8 mouse cellular contexts compared by ENCODE assay signal in the genomic region with DNA sequence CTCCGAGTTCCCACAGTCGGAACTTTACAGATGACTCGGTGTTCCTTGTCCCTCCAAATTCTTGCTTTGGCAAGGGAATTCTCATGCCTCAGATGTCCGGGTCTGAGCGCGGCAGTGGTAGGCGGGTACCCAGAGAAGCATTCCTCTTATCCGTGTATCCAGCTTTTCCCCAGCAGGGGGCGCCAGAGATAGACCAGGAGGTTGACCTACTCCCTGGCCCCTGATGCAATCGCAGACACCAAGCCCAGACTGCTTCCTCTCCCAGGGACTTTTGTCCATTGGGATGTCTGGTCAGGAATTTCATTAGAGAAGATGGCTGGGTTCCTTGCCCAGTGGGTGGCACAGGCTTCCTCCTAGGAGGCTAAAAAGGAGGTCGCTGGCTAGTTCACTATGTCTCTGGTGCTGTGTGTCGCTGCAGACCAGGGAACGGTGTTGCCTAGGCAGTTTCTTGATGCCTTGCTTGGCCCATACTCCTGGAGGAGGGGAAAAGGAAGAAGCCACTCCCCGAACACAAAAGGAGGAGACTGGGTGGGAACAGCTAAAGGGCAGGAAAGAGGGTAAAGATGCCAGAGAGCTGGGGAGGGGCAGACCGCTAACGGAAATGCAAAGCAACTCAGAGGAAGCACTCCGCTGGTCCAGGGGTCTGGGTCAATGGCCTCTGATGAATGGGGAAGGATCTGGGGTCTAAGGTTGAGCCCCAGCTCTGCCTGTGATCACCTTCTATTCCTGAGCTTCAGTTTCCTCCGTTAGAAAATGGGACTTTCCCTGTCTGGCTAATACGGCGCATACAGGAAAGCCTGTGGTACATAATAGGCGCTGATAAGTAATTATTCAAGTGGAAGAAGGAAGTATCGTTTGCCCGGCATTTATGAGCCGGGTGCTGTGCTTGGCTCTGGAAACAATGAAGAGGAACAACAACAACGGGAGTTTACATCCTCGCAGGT. TPM values are rescaled to one million over a fixed set of nuclear protein-coding genes. Genes with fewer than 3 reads are reported as not detected.
DNase-seq lines count a peak whose midpoint lies in the region; ATAC-seq and TF ChIP-seq lines count a peak whose summit lies in the region.

No protein-coding gene starts in this region.

- peak; percentile 54 for DNase-seq in 3134 (ENCODE audit: extremely low read depth, insufficient read length, low spot score)
- peak; percentile 98 for DNase-seq in adrenal gland, postnatal 25 days
- peak; percentile 94 to 95 for DNase-seq in heart, adult 2 months
- DNase-seq in kidney, adult 2 months = peak; percentile 96
- DNase-seq in limb, embryonic 11.5 days (ENCODE audit: low spot score) = peak; percentile 97
- peak; percentile 92 for DNase-seq in midbrain, embryonic 14.5 days
- peak; percentile 77 for DNase-seq in spleen, adult 12 weeks (ENCODE audit: low spot score)

- no peaks in the 10 kb centered on the region for H3K79me2 ChIP-seq in heart, adult 2 months (replicated peaks; ENCODE audit: control insufficient read depth, insufficient read depth, low read length)

- H3K9ac ChIP-seq in embryonic facial prominence, embryonic 12.5 days = no peak overlapping the region
- H3K9ac ChIP-seq in heart, adult 2 months (ENCODE audit: low read depth, low read length) = peak overlapping the region; percentile 65
- 0 out of 2 replicates have a peak overlapping the region, but pooled peaks have one; percentile 27 for H3K9ac ChIP-seq in limb, embryonic 11.5 days (ENCODE audit: low read length)
- no peak overlapping the region for H3K9ac ChIP-seq in midbrain, embryonic 14.5 days (replicated peaks; ENCODE audit: low read length)

- H3K4me2 ChIP-seq in embryonic facial prominence, embryonic 12.5 days (replicated peaks) = peak overlapping the region; percentile 31
- peak overlapping the region; percentile 31 for H3K4me2 ChIP-seq in limb, embryonic 11.5 days (ENCODE audit: low read depth, severe bottlenecking)
- H3K4me2 ChIP-seq in midbrain, embryonic 14.5 days (ENCODE audit: low read length) = peak overlapping the region; percentile 37

- H3K9me3 ChIP-seq in embryonic facial prominence, embryonic 12.5 days = no peaks in the 10 kb centered on the region
- H3K9me3 ChIP-seq in limb, embryonic 11.5 days (ENCODE audit: control insufficient read depth, low read length) = no peaks in the 10 kb centered on the region
- H3K9me3 ChIP-seq in midbrain, embryonic 14.5 days (ENCODE audit: control insufficient read depth, low read length) = no peaks in the 10 kb centered on the region

- H3K4me3 ChIP-seq in embryonic facial prominence, embryonic 12.5 days = no peak overlapping the region
- H3K4me3 ChIP-seq in heart, adult 2 months = peak overlapping the region; percentile 43
- peak overlapping the region; percentile 30 for H3K4me3 ChIP-seq in kidney, adult 2 months (ENCODE audit: insufficient read depth, low read depth, low read length)
- H3K4me3 ChIP-seq in limb, embryonic 11.5 days (ENCODE audit: low read depth, low read length) = no peak overlapping the region
- H3K4me3 ChIP-seq in midbrain, embryonic 14.5 days (replicated peaks; ENCODE audit: low read depth, low read length) = no peak overlapping the region

- peaks cover 25% of the 10 kb centered on the region for H3K4me1 ChIP-seq in embryonic facial prominence, embryonic 12.5 days
- H3K4me1 ChIP-seq in heart, adult 2 months (ENCODE audit: control insufficient read depth, insufficient read depth, low read length) = peaks cover 10% of the 10 kb centered on the region
- H3K4me1 ChIP-seq in kidney, adult 2 months (ENCODE audit: control insufficient read depth, insufficient read depth, low read length) = no peaks in the 10 kb centered on the region
- peaks cover 19% of the 10 kb centered on the region for H3K4me1 ChIP-seq in limb, embryonic 11.5 days (ENCODE audit: control insufficient read depth, insufficient read depth, low read length)
- H3K4me1 ChIP-seq in midbrain, embryonic 14.5 days (ENCODE audit: control insufficient read depth, insufficient read depth, low read length) = peaks cover 22% of the 10 kb centered on the region

- H3K27me3 ChIP-seq in embryonic facial prominence, embryonic 12.5 days = peaks cover 53% of the 10 kb centered on the region
- no peaks in the 10 kb centered on the region for H3K27me3 ChIP-seq in heart, adult 2 months (ENCODE audit: control insufficient read depth, insufficient read depth, low read length)
- H3K27me3 ChIP-seq in kidney, adult 2 months (replicated peaks; ENCODE audit: control insufficient read depth, insufficient read depth, low read length) = no peaks in the 10 kb centered on the region
- H3K27me3 ChIP-seq in limb, embryonic 11.5 days (ENCODE audit: control insufficient read depth, insufficient read depth, low read length) = peaks cover 8% of the 10 kb centered on the region
- H3K27me3 ChIP-seq in midbrain, embryonic 14.5 days (ENCODE audit: control insufficient read depth, insufficient read depth, low read length) = peaks cover 29% of the 10 kb centered on the region

- WGBS in embryonic facial prominence, embryonic 12.5 days = 14% methylated on average over 26 of the region's 26 CpGs
- WGBS in heart, adult 2 months = 12% methylated on average over 26 of the region's 26 CpGs
- 10% methylated on average over 26 of the region's 26 CpGs for WGBS in kidney, adult 2 months
- WGBS in limb, embryonic 11.5 days = 18% methylated on average over 26 of the region's 26 CpGs
- 23% methylated on average over 26 of the region's 26 CpGs for WGBS in midbrain, embryonic 14.5 days

- peak; percentile 99 for TF ChIP-seq CTCF in heart, adult 2 months (IDR thresholded peaks at IDR 0.05)
- TF ChIP-seq CTCF in kidney, adult 2 months (conservative IDR thresholded peaks at IDR 0.05; ENCODE audit: insufficient read depth, insufficient read length, low read depth, low read length) = peak; percentile 86

- no peak overlapping the region for H3K27ac ChIP-seq in embryonic facial prominence, embryonic 12.5 days
- peak overlapping the region; percentile 93 for H3K27ac ChIP-seq in heart, adult 2 months
- peak overlapping the region; percentile 67 for H3K27ac ChIP-seq in kidney, adult 2 months (ENCODE audit: insufficient read depth, low read depth, low read length)
- no peak overlapping the region for H3K27ac ChIP-seq in limb, embryonic 11.5 days (replicated peaks; ENCODE audit: low read depth, low read length)
- no peak overlapping the region for H3K27ac ChIP-seq in midbrain, embryonic 14.5 days (replicated peaks; ENCODE audit: low read depth, low read length)

- H3K36me3 ChIP-seq in embryonic facial prominence, embryonic 12.5 days = no peaks in the 10 kb centered on the region
- H3K36me3 ChIP-seq in heart, adult 2 months (ENCODE audit: control insufficient read depth, insufficient read depth, low read length) = no peaks in the 10 kb centered on the region
- no peaks in the 10 kb centered on the region for H3K36me3 ChIP-seq in kidney, adult 2 months (ENCODE audit: control insufficient read depth, insufficient read depth, low read length)
- no peaks in the 10 kb centered on the region for H3K36me3 ChIP-seq in limb, embryonic 11.5 days (ENCODE audit: control insufficient read depth, insufficient read depth, low read length)
- H3K36me3 ChIP-seq in midbrain, embryonic 14.5 days (ENCODE audit: control insufficient read depth, insufficient read depth, low read length) = no peaks in the 10 kb centered on the region

- TF ChIP-seq POLR2A in heart, adult 2 months (IDR thresholded peaks at IDR 0.05; ENCODE audit: insufficient read depth, low read depth, low read length) = peak; percentile 72; the same call in 1 of the 2 replicates
- no peak for TF ChIP-seq POLR2A in kidney, adult 2 months (IDR thresholded peaks at IDR 0.05; ENCODE audit: low read depth, low read length)

- intact Hi-C loops in heart, adult 2 months (cut with DNase I) = loop anchor here (1.0 to 5.0 kb wide), 4 partner anchors 48 to 210 kb away; a partner anchor contains a TSS

- peak; percentile 32; the same call in 1 of the 2 replicates for TF ChIP-seq EP300 in heart, adult 2 months (IDR thresholded peaks at IDR 0.05; ENCODE audit: insufficient read depth, low read depth, low read length)

- ATAC-seq in embryonic facial prominence, embryonic 12.5 days (ENCODE audit: insufficient number of reproducible peaks, insufficient read depth, low FRiP score, low TSS enrichment) = 0 out of 2 replicates have a peak, but pooled peaks have one; percentile 32
- ATAC-seq in limb, embryonic 11.5 days (ENCODE audit: insufficient number of reproducible peaks, low FRiP score, low TSS enrichment, low read depth) = peak; percentile 79
- peak; percentile 50; the same call in 1 of the 2 replicates for ATAC-seq in midbrain, embryonic 14.5 days (ENCODE audit: low FRiP score, low TSS enrichment)

RNA-seq across cellular contexts. Expression of a gene that starts 6.7 kb away (rescaled TPM):
- total RNA-seq in adrenal gland, postnatal 25 days (2021) = 36.4 and 44.4 TPM in 2 replicates
- 2.6 and 4.7 TPM in 2 replicates for polyA plus RNA-seq in embryonic facial prominence, embryonic 12.5 days (2016; fragmentation: Nextera tagmentation; extraction: Ambion mirVana)
- total RNA-seq in heart, adult 2 months (2021) = 1 to 10 TPM; 2.3 to 3.9 TPM
- 6.0 and 13.2 TPM in 2 replicates for polyA plus RNA-seq in heart, adult 2 months (2012; rRNA removed)
- 1.7 and 2.6 TPM in 2 replicates for polyA plus RNA-seq in kidney, adult 2 months (2012; rRNA removed)
- polyA plus RNA-seq in limb, embryonic 11.5 days (2014; fragmentation: Nextera tagmentation; extraction: Ambion mirVana) = 1.2 and 1.9 TPM in 2 replicates
- polyA plus RNA-seq in midbrain, embryonic 14.5 days (2014; fragmentation: Nextera tagmentation; extraction: Ambion mirVana) = 6.6 and 6.9 TPM in 2 replicates

RNA-seq across cellular contexts. Expression of a gene that starts 29.5 kb away (rescaled TPM):
- total RNA-seq in adrenal gland, postnatal 25 days (2021) = 139 and 194 TPM in 2 replicates
- polyA plus RNA-seq in embryonic facial prominence, embryonic 12.5 days (2016; fragmentation: Nextera tagmentation; extraction: Ambion mirVana) = 82.1 and 86.6 TPM in 2 replicates
- total RNA-seq in heart, adult 2 months (2021) = 10 to 100 TPM; 74.6 to 80.6 TPM
- 40.4 and 75.4 TPM in 2 replicates for polyA plus RNA-seq in heart, adult 2 months (2012; rRNA removed)
- 202 and 209 TPM in 2 replicates for polyA plus RNA-seq in kidney, adult 2 months (2012; rRNA removed)
- polyA plus RNA-seq in limb, embryonic 11.5 days (2014; fragmentation: Nextera tagmentation; extraction: Ambion mirVana) = 51.5 and 58.8 TPM in 2 replicates
- 14.6 and 18.6 TPM in 2 replicates for polyA plus RNA-seq in midbrain, embryonic 14.5 days (2014; fragmentation: Nextera tagmentation; extraction: Ambion mirVana)

RNA-seq across cellular contexts. Expression of a gene that starts 48.2 kb away (rescaled TPM):
- 77.2 and 94.0 TPM in 2 replicates for total RNA-seq in adrenal gland, postnatal 25 days (2021)
- polyA plus RNA-seq in embryonic facial prominence, embryonic 12.5 days (2016; fragmentation: Nextera tagmentation; extraction: Ambion mirVana) = 82.1 and 93.4 TPM in 2 replicates
- 10 to 100 TPM; 32.2 to 38.1 TPM for total RNA-seq in heart, adult 2 months (2021)
- 36.2 and 43.8 TPM in 2 replicates for polyA plus RNA-seq in heart, adult 2 months (2012; rRNA removed)
- 132 and 160 TPM in 2 replicates for polyA plus RNA-seq in kidney, adult 2 months (2012; rRNA removed)
- 118 and 123 TPM in 2 replicates for polyA plus RNA-seq in limb, embryonic 11.5 days (2014; fragmentation: Nextera tagmentation; extraction: Ambion mirVana)
- polyA plus RNA-seq in midbrain, embryonic 14.5 days (2014; fragmentation: Nextera tagmentation; extraction: Ambion mirVana) = 95.6 and 106 TPM in 2 replicates

RNA-seq across cellular contexts. Expression of a gene that starts 52.7 kb away (rescaled TPM):
- total RNA-seq in adrenal gland, postnatal 25 days (2021) = 36.2 and 41.3 TPM in 2 replicates
- 56.0 and 56.3 TPM in 2 replicates for polyA plus RNA-seq in embryonic facial prominence, embryonic 12.5 days (2016; fragmentation: Nextera tagmentation; extraction: Ambion mirVana)
- total RNA-seq in heart, adult 2 months (2021) = 10 to 100 TPM; 15.8 to 22.0 TPM
- 18.4 and 27.8 TPM in 2 replicates for polyA plus RNA-seq in heart, adult 2 months (2012; rRNA removed)
- 138 and 141 TPM in 2 replicates for polyA plus RNA-seq in kidney, adult 2 months (2012; rRNA removed)
- 65.3 and 65.4 TPM in 2 replicates for polyA plus RNA-seq in limb, embryonic 11.5 days (2014; fragmentation: Nextera tagmentation; extraction: Ambion mirVana)
- polyA plus RNA-seq in midbrain, embryonic 14.5 days (2014; fragmentation: Nextera tagmentation; extraction: Ambion mirVana) = 29.1 and 37.2 TPM in 2 replicates

Comparison
In these comparisons a context has a peak if more than half of its experiments do, and no peak if none do; other contexts are left out.
1. H3K27ac ChIP-seq: peak in heart, adult 2 months (single experiment) and kidney, adult 2 months (single experiment); none in embryonic facial prominence, embryonic 12.5 days (single experiment), limb, embryonic 11.5 days (single experiment) and midbrain, embryonic 14.5 days (single experiment).
2. H3K4me3 ChIP-seq: peak in heart, adult 2 months (single experiment) and kidney, adult 2 months (single experiment); none in embryonic facial prominence, embryonic 12.5 days (single experiment), limb, embryonic 11.5 days (single experiment) and midbrain, embryonic 14.5 days (single experiment).
3. H3K9ac ChIP-seq: peak in heart, adult 2 months (single experiment) and limb, embryonic 11.5 days (single experiment); none in embryonic facial prominence, embryonic 12.5 days (single experiment) and midbrain, embryonic 14.5 days (single experiment).
4. Peak in every context shown above with its lines, with median percentiles within 50 percentile points of each other: DNase-seq, ATAC-seq and H3K4me2 ChIP-seq.